Mouse (Mus musculus): ENCODE results near the gene RPS10-NUDT3.

Gene RPS10-NUDT3

DNA sequence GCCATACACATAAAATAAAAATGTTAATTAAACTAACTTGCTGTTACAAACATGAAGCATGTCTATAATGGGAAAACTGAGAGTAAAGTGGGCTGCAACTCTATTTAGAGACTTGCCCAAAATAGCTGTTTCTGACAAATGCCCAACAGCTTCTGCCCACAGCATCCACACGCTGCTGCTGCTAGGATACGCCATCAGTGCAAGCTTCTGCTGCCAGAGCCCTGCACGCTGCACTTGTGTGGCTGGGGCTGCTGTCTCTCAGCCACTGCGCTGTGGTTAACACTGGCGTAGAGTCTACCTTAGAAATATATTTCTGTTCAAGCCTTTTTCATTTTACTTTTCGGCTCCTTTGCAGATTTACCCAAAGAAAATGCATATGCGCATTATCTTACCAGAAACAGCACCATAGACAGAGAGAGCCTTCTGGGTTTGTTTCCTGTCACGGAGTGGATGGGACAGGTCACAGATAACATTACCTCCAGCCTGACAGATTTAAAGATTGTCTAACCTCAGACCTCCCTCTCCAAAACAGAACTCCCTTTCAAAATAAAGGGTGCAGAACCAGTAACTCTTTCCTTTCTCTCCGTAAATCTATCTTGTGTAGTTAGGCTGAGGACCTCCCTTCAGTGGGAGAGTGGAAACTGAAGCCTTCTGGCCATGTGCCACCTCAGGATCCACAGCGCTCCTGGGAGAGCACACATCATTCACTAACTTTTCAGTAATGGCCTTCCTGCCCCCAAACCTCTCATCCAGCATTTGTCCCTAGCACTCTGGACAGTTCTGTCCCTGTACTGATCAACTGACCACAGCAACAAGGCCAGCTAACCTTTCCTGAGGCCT lies 24.1 kb downstream of the RPS10-NUDT3 start:
- DNase-seq (ENCODE audit: low read depth, low spot score): no peak

- DNase-seq (ENCODE audit: low read depth, low spot score): no peak
These were observed 25.4 kb downstream of the RPS10-NUDT3 start for GRCm38 (mm10) chr17:27609576-27609975.

GRCm38 (mm10) chr17:27603522-27604234 lies 31.3 kb downstream of the RPS10-NUDT3 start:
- no peak for DNase-seq (ENCODE audit: low read depth, low spot score)

GRCm38 (mm10) chr17:27603036-27603435 lies 32.0 kb downstream of the RPS10-NUDT3 start:
- DNase-seq (ENCODE audit: low read depth, low spot score): no peak

DNA sequence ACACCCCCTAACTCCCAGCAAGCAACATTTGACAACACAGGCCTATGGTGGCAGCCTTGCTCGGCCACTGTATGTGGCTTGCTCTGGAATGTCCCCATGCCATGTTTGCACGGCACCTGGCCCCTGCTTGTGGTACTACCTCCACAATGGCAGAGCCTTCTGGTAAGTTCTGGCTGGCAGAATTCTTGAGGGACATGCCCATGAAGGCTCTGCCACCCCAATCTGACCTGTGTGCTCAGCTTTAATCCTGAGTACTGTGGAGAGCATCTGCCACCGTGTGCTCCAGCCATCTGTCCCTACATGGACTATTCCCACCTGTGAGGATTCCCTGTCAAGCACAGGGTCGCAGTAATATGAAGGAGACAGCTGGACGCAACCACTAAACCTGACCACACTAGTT lies 34.2 kb downstream of the RPS10-NUDT3 start:
- no peak for DNase-seq (ENCODE audit: low read depth, low spot score)

GRCm38 (mm10) chr17:27600286-27600685 lies 34.7 kb downstream of the RPS10-NUDT3 start:
- no peak for DNase-seq (ENCODE audit: low read depth, low spot score)

- DNase-seq (ENCODE audit: low read depth, low spot score): no peak
These were observed 38.4 kb downstream of the RPS10-NUDT3 start for GRCm38 (mm10) chr17:27596376-27597190.

DNA sequence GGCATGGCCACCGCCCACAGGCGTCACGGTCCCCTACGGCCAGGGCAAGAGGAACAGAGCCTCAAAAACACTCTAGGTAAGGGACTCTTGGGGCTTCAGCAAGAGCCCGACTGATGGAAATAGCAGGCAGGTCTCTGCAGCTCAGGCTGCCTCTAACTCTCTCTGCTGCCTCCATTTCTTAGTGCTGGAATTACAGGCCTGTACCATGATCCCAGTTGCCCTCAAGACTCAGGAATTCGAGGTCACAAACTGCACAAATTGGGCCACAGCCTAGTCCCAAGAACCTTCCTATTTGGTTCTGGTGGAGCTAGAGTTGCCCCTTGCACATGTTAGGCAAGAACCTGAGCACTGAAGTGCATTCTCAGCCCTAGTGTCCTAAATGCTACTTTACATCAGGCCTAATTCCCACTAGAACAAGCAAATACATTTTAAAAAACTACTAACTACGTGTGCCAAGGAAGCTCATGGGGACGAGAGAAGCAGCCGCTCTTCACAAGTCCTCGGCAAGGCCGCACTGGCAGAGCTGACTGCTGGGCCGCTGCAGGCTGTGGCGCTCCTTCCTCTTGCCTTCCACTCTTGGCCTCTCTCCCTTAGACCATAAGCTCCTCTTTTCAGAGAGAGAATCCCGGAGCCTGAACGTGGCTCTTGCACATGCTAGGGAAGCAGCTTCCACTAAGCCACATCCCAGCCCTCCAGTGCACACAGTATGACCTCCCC lies 39.2 kb downstream of the RPS10-NUDT3 start:
- no peak for DNase-seq (ENCODE audit: low read depth, low spot score)

DNA sequence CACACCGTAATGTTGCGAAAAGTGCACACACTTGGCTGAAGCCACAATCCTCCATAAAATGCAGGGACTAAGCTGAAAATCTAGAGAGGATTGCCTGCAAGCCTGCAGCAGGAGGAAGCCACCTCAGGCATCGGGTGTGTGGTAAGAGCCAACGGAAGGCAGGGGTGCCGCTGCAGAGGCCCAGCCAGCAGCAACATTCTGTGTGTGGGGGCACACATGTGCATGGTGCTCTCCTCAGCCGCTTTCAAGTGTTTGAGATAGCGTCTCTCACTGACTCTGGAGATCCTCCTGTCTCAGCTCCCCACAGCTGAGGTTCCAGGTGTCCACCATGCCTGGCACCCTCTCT lies 42.5 kb downstream of the RPS10-NUDT3 start:
- no peak for DNase-seq (ENCODE audit: low read depth, low spot score)

DNA sequence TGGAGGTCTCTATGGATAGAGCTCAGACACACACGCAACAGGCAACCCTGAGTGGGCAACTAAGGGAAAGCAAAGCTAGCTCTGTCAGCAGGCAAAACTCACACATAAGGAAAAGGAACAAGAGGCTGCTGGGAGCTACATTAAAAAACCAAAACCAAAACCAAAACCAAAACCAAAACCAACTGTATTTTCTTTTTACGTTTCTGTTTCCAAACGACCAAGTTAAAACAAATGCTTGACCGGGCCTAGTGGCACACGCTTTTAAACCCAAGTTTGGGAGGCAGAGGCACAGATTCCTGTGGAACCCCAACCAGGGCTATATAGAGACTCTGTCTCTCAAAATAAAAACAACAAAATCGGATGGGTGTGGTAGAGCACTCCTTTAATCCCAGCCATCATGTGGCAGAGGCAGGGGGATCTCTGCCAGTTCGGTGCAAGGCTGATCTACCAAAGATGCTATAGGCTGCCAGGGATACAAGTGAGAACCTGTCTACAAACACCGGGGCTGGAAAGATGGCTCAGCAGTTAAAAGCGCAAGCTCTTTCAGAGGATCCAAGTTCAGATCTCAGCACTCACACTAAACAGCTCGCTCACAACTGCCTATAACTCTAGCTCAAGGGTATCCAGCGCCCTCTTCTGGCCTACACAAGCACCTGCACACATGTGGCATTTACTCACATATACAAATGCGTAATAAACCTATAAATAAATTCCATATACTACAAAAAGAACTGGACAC lies 43.0 kb downstream of the RPS10-NUDT3 start:
- DNase-seq (ENCODE audit: low read depth, low spot score): no peak

DNA sequence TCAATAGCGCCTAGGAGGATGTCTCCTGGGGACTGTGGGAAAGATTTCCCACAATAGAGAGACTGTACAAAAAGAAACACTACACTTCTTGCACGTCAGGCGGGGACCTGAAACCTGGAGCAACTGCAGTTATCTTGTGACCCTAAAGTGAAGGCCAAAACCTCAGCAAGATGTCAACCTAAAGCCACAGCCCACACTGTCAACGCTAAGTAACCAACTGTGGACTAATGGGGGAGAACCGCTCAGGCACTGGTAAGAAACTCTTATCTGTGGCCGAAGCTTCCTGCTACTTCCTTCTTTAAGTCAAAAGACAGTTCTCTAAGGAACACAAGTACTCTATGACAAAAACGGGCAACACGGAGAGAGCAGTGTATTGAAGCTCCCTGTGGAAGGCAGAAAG lies 46.8 kb downstream of the RPS10-NUDT3 start:
- DNase-seq (ENCODE audit: low read depth, low spot score): no peak

DNA sequence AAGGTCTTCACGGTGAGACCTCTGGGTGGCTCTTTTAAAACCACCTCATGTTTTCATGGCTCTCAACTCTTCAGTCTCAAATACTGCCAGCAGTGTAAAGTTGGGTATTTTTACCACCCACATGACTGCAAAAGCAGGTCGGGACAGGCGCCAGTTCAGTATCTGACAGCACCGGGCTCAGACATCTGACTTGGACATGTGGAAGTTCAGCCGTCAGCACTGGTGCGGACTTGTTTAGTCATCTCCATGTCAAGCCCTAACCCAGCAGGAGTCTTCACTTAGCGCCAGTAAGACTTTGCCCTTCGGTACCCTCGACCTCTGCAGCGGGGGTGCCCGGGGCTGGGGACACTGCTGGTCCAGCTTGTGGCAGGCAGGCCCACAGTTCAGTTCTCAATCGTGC lies 47.8 kb downstream of the RPS10-NUDT3 start:
- no peak for DNase-seq (ENCODE audit: low read depth, low spot score)

DNA sequence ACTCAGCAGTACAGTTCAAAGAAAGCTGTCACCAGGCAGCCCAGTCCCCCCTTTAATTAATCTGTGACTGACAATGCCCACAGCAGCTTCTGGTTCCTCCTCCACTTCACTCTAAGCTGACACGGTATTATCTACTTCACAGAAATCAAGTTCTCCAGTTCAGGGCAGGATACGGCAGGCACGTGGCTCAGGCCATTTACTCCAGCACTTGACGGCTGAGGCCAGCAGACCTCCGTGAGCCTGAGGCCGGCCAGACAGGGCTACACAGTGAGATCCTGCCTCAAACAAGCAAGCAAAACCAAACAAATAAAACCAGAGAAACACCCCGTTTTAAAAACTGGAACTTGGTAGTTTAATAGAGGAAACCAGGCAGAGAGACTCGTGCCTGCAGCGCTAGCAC lies 48.4 kb downstream of the RPS10-NUDT3 start:
- DNase-seq (ENCODE audit: low read depth, low spot score): no peak

GRCm38 (mm10) chr17:27583185-27583894 lies 51.7 kb downstream of the RPS10-NUDT3 start:
- no peak for DNase-seq (ENCODE audit: low read depth, low spot score)

DNA sequence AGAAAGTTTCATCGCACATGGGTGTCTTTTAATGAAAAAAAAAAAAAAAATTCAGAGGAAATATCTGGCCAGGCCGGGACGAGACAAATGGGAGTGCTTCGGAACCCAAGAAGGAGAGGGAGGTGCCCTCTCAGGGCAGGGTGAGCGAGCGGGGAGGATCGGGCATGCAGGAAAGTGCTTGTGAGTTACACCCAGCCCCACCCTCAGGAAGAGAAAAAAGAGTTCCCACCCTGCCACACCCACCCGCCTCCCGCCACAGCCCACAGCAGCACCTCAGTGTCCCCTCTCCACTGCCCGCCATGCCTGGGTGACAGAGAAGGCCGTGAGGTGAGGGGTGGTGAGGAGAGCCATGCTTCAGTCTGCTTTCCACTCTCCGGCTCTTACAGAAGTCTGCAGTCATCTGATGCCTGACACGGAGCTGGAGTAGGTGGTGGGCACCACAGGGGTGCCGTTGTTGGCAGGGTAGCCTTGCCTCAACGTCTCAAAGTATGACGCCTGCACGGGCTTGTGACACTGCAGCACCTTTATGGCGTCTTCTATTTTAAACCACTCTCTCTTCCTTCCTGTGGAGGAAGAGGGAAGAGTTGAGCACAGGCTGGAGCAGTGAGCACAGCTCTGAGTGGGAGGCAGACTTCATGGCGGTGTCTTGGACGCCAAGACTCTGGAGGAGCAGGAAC lies 54.5 kb downstream of the RPS10-NUDT3 start:
- DNase-seq (ENCODE audit: low read depth, low spot score): no peak

GRCm38 (mm10) chr17:27579816-27580215 lies 55.2 kb downstream of the RPS10-NUDT3 start:
- DNase-seq (ENCODE audit: low read depth, low spot score): no peak

GRCm38 (mm10) chr17:27578487-27578886 lies 56.5 kb downstream of the RPS10-NUDT3 start:
- DNase-seq (ENCODE audit: low read depth, low spot score): no peak

DNA sequence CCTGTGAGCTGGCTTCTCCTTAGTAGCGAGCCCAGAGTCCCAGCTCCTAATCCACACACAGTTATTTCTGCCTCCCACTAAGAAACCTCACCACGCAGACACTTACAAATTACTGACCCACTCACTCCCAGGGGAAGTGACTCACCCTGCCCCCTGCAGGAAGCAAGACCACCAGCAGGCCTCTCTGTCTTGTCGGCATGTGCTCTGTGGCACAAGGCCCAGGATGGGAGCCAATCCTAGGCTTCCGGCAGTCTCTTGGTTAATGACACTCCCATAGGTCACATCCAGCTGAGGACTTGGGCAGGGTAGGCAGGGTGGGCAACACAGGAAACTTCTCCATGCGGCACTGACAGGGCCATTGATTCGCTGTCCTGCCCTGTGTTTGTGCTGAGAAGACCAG lies 57.6 kb downstream of the RPS10-NUDT3 start:
- no peak for DNase-seq (ENCODE audit: low read depth, low spot score)

GRCm38 (mm10) chr17:27576056-27576455 lies 59.0 kb downstream of the RPS10-NUDT3 start:
- no peak for DNase-seq (ENCODE audit: low read depth, low spot score)
